Mouse (Mus musculus) liver, adult 2 months (tissue): ENCODE measurements at regions not wholly inside any gene's neighbourhood (a gene's known extent, or its start where the extent isn't known, plus 50 kb on each side); places are given as distances from the start of the nearest gene placed in this dataset.

ENCODE experiments used
- CTCF ChIP-seq: fragments of 200-500 bp; IDR thresholded peaks from 2 replicates; pipeline ENCODE4 v1.5.1; 2011; ENCODE audit warnings: low read depth, low read length, control low read depth
- POLR2A ChIP-seq: fragments of 200-500 bp; IDR thresholded peaks from 2 replicates; pipeline ENCODE4 v1.6.1; 2011; ENCODE audit warnings: low read length, control low read depth; ENCODE audit not compliant: insufficient read depth; ENCODE audit errors: extremely low read depth

GRCm38 (mm10) chr3:131964952-131965351 lies 120.1 kb upstream of the Dkk2 start:
- no peak for TF ChIP-seq CTCF
- no peak for TF ChIP-seq POLR2A
